16 mouse cellular contexts compared by ENCODE assay signal in the genomic region with DNA sequence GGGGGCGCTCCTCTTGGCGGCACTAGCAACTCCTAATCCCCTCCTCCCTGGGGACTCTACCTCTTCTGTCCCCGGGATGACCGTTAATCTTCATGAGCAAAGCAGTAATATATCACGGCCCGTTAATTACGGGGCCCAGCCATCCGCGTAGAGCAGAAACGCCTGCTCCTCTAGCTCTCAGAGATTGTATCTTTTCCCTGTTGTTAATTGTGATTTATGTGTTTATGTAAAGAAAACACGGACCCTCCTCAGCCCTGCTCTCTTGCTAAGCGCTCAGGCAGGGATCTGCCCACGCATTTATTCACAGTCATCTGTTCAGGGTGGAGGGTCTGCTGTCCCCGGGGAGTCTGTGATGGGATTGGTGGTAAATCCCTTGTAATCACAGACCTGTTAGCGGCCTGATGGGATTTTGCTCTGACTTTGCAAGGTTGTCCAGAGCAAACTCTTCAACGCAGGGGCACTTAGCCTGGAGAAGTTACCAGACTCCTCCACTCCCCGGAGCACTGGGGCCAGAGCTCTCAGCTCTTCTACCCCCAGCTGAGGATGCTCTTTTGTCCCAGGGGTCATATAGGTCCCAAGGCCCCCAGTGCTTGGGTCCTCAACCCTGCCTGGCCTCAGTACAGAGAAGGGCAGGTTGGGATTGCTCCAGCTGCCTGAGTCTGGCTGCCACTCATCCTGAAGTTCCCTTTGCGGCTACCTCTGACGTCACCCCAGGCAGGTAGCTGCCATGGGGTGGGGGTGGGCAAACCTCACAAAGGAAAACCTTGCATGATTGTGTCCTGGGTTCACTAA. TPM values are rescaled to one million over a fixed set of nuclear protein-coding genes. Genes with fewer than 3 reads are reported as not detected.
DNase-seq lines count a peak whose midpoint lies in the region; ATAC-seq and TF ChIP-seq lines count a peak whose summit lies in the region.
"Had no signal": no experiment of that assay in that cellular context is flagged by ENCODE, and none has a peak within 500 bp of the region (broad histone marks: within the 10 kb centered on the region; RNA-seq: fewer than 3 reads in every experiment).

No protein-coding gene starts in this region.

- no peak overlapping the region for H3K4me3 ChIP-seq in forebrain, embryonic 12.5 days (replicated peaks)
- no peak overlapping the region for H3K4me3 ChIP-seq in forebrain, embryonic 14.5 days (ENCODE audit: low read depth, low read length)
- H3K4me3 ChIP-seq in midbrain, embryonic 10.5 days: no peak overlapping the region
- no peak overlapping the region for H3K4me3 ChIP-seq in midbrain, embryonic 15.5 days
- H3K4me3 ChIP-seq in limb, embryonic 10.5 days: no peak overlapping the region
- H3K4me3 ChIP-seq in left cerebral cortex, adult 2 months: no peak overlapping the region
- H3K4me3 ChIP-seq: embryonic facial prominence, embryonic 12.5 days; heart, adult 2 months had no signal

- peaks cover 26% of the 10 kb centered on the region for H3K4me1 ChIP-seq in forebrain, embryonic 12.5 days
- no peaks in the 10 kb centered on the region for H3K4me1 ChIP-seq in forebrain, embryonic 14.5 days (ENCODE audit: control insufficient read depth, insufficient read depth, low read length)
- peaks cover 22% of the 10 kb centered on the region for H3K4me1 ChIP-seq in midbrain, embryonic 10.5 days
- peaks cover 10% of the 10 kb centered on the region for H3K4me1 ChIP-seq in midbrain, embryonic 15.5 days
- H3K4me1 ChIP-seq in limb, embryonic 10.5 days: peaks cover 47% of the 10 kb centered on the region

- H3K27ac ChIP-seq in forebrain, embryonic 12.5 days: 0 out of 2 replicates have a peak overlapping the region, but pooled peaks have one; percentile 8
- no peak overlapping the region for H3K27ac ChIP-seq in forebrain, embryonic 14.5 days (ENCODE audit: low read depth, low read length)
- H3K27ac ChIP-seq in midbrain, embryonic 10.5 days (replicated peaks): peak overlapping the region; percentile 57
- no peak overlapping the region for H3K27ac ChIP-seq in midbrain, embryonic 15.5 days
- H3K27ac ChIP-seq in limb, embryonic 10.5 days: peak overlapping the region; percentile 66
- H3K27ac ChIP-seq in left cerebral cortex, adult 2 months: no peak overlapping the region
- H3K27ac ChIP-seq: embryonic facial prominence, embryonic 12.5 days; heart, adult 2 months had no signal

- peaks cover 22% of the 10 kb centered on the region for H3K36me3 ChIP-seq in forebrain, embryonic 12.5 days (replicated peaks)
- peaks cover 19% of the 10 kb centered on the region; the same call in 1 of the 2 replicates for H3K36me3 ChIP-seq in forebrain, embryonic 14.5 days (ENCODE audit: control insufficient read depth, insufficient read depth, low read length)
- peaks cover 14% of the 10 kb centered on the region for H3K36me3 ChIP-seq in midbrain, embryonic 10.5 days
- no peaks in the 10 kb centered on the region for H3K36me3 ChIP-seq in midbrain, embryonic 15.5 days (replicated peaks)
- peaks cover 91% of the 10 kb centered on the region for H3K36me3 ChIP-seq in limb, embryonic 10.5 days

- no peak for DNase-seq in forebrain, embryonic 14.5 days (ENCODE audit: low spot score)
- DNase-seq in midbrain, embryonic 10.5 days (ENCODE audit: low spot score): no peak
- no peak for DNase-seq in limb, embryonic 10.5 days (ENCODE audit: low spot score)
- peak; percentile 72 for DNase-seq in retina, postnatal 1 day
- no peak for DNase-seq in left cerebral cortex, adult 2 months (ENCODE audit: extremely low spot score in 1 of 2, low spot score in 2 of 2)
- DNase-seq: cerebellum, adult 18-20 months; heart, adult 2 months; lung, embryonic 14.5 days had no signal

- 40% methylated on average over 19 of the region's 19 CpGs for WGBS in forebrain, embryonic 12.5 days
- 39% methylated on average over 19 of the region's 19 CpGs for WGBS in forebrain, embryonic 14.5 days
- WGBS in midbrain, embryonic 10.5 days: 53% methylated on average over 19 of the region's 19 CpGs
- WGBS in midbrain, embryonic 15.5 days: 26% methylated on average over 19 of the region's 19 CpGs
- 21% methylated on average over 19 of the region's 19 CpGs for WGBS in limb, embryonic 10.5 days

- no peaks in the 10 kb centered on the region for H3K9me3 ChIP-seq in forebrain, embryonic 12.5 days
- H3K9me3 ChIP-seq in forebrain, embryonic 14.5 days (replicated peaks; ENCODE audit: control insufficient read depth, low read length): no peaks in the 10 kb centered on the region
- H3K9me3 ChIP-seq in midbrain, embryonic 10.5 days (replicated peaks): no peaks in the 10 kb centered on the region; the same call in 1 of the 2 replicates
- H3K9me3 ChIP-seq in midbrain, embryonic 15.5 days: no peaks in the 10 kb centered on the region
- no peaks in the 10 kb centered on the region for H3K9me3 ChIP-seq in limb, embryonic 10.5 days (replicated peaks)
- H3K9me3 ChIP-seq: embryonic facial prominence, embryonic 12.5 days had no signal

- no peak overlapping the region for H3K9ac ChIP-seq in forebrain, embryonic 12.5 days
- no peak overlapping the region for H3K9ac ChIP-seq in forebrain, embryonic 14.5 days (ENCODE audit: low read length)
- H3K9ac ChIP-seq in midbrain, embryonic 15.5 days: no peak overlapping the region
- H3K9ac ChIP-seq: embryonic facial prominence, embryonic 12.5 days; lung, embryonic 14.5 days had no signal

- no peaks in the 10 kb centered on the region for H3K27me3 ChIP-seq in forebrain, embryonic 12.5 days
- H3K27me3 ChIP-seq in forebrain, embryonic 14.5 days (replicated peaks; ENCODE audit: control insufficient read depth, insufficient read depth, low read length): no peaks in the 10 kb centered on the region
- peaks cover 32% of the 10 kb centered on the region for H3K27me3 ChIP-seq in midbrain, embryonic 10.5 days (ENCODE audit: low read depth, poor library complexity, severe bottlenecking)
- H3K27me3 ChIP-seq in midbrain, embryonic 15.5 days (replicated peaks): 0 out of 2 replicates have a peak, but pooled peaks cover 2% of the 10 kb centered on the region
- H3K27me3 ChIP-seq in limb, embryonic 10.5 days (ENCODE audit: low read depth, poor library complexity, severe bottlenecking): 0 out of 2 replicates have a peak, but pooled peaks cover 12% of the 10 kb centered on the region
- H3K27me3 ChIP-seq: embryonic facial prominence, embryonic 12.5 days had no signal

- H3K4me2 ChIP-seq in forebrain, embryonic 12.5 days: no peak overlapping the region
- no peak overlapping the region for H3K4me2 ChIP-seq in forebrain, embryonic 14.5 days (ENCODE audit: low read length)
- H3K4me2 ChIP-seq in midbrain, embryonic 15.5 days: no peak overlapping the region
- H3K4me2 ChIP-seq: embryonic facial prominence, embryonic 12.5 days; lung, embryonic 14.5 days had no signal

- intact Hi-C loops in left cerebral cortex, adult 2 months (cut with DNase I): no loop called here

- TF ChIP-seq CTCF in left cerebral cortex, adult 2 months (IDR thresholded peaks at IDR 0.05): no peak

- no peak for ATAC-seq in forebrain, embryonic 12.5 days (ENCODE audit: low FRiP score)
- ATAC-seq in forebrain, embryonic 14.5 days: no peak
- ATAC-seq in midbrain, embryonic 15.5 days (replicated peaks): no peak
- ATAC-seq in inflammation-experienced regulatory T-cells, adult 6 months: no peak

RNA-seq across cellular contexts. Expression of gene B230104I21Rik, which starts 11.0 kb away (rescaled TPM):
- 0.23 TPM in 1 of 2 replicates, not detected in the other for polyA plus RNA-seq in forebrain, embryonic 12.5 days (2016; fragmentation: Nextera tagmentation; extraction: Ambion mirVana)
- polyA plus RNA-seq in forebrain, embryonic 14.5 days (2014; fragmentation: Nextera tagmentation; extraction: Ambion mirVana): not detected in 2 replicates
- 0.16 TPM in 1 of 2 replicates, not detected in the other for polyA plus RNA-seq in midbrain, embryonic 10.5 days (2016; fragmentation: Nextera tagmentation; extraction: Ambion mirVana)
- not detected in 2 replicates for polyA plus RNA-seq in midbrain, embryonic 15.5 days (2015; fragmentation: Nextera tagmentation; extraction: Ambion mirVana)
- 0.18 TPM in 1 of 2 replicates, not detected in the other for polyA plus RNA-seq in limb, embryonic 10.5 days (2016; fragmentation: Nextera tagmentation; extraction: Ambion mirVana)
- not detected for polyA plus RNA-seq in inflammation-experienced regulatory T-cells, adult 6 months (2017; shearing (Covaris generic))
- not detected for total RNA-seq in left cerebral cortex, adult 2 months (2021)
- total RNA-seq: heart, adult 2 months; hematopoietic stem cell, adult 5-6 weeks; megakaryocyte-erythroid progenitor cell, adult 5-6 weeks had no signal
- polyA plus RNA-seq: embryonic facial prominence, embryonic 12.5 days; heart, adult 2 months; limb, embryonic 14.5 days; lung, embryonic 14.5 days; thymus, postnatal 0 days had no signal

RNA-seq across cellular contexts. Expression of gene Arhgef16, which starts 45.5 kb away (rescaled TPM):
- polyA plus RNA-seq in forebrain, embryonic 12.5 days (2016; fragmentation: Nextera tagmentation; extraction: Ambion mirVana): 0.64 and 1.2 TPM in 2 replicates
- polyA plus RNA-seq in forebrain, embryonic 14.5 days (2014; fragmentation: Nextera tagmentation; extraction: Ambion mirVana): 0.32 and 0.56 TPM in 2 replicates
- polyA plus RNA-seq in midbrain, embryonic 10.5 days (2016; fragmentation: Nextera tagmentation; extraction: Ambion mirVana): 1.4 and 1.6 TPM in 2 replicates
- polyA plus RNA-seq in midbrain, embryonic 15.5 days (2015; fragmentation: Nextera tagmentation; extraction: Ambion mirVana): 0.96 and 1.4 TPM in 2 replicates
- polyA plus RNA-seq in limb, embryonic 10.5 days (2016; fragmentation: Nextera tagmentation; extraction: Ambion mirVana): 5.3 and 6.2 TPM in 2 replicates
- polyA plus RNA-seq in inflammation-experienced regulatory T-cells, adult 6 months (2017; shearing (Covaris generic)): 1 to 10 TPM in 2 of 3 experiments, under 1 TPM in 1; 0.38 to 8.2 (median 5.6) TPM
- under 1 TPM; 0.34 to 0.63 TPM for total RNA-seq in left cerebral cortex, adult 2 months (2021)
- total RNA-seq: hematopoietic stem cell, adult 5-6 weeks; megakaryocyte-erythroid progenitor cell, adult 5-6 weeks had no signal

Comparison
In these comparisons a context has a peak if more than half of its experiments do, and no peak if none do; other contexts are left out.
1. H3K27ac ChIP-seq: peak in forebrain, embryonic 12.5 days (single experiment), midbrain, embryonic 10.5 days (single experiment) and limb, embryonic 10.5 days (single experiment); none in forebrain, embryonic 14.5 days (single experiment), midbrain, embryonic 15.5 days (single experiment) and left cerebral cortex, adult 2 months (single experiment).